In genomic region chr9:64386466-64387211, GRCm38 (mm10) we compare ENCODE assay signal across 9 mouse cellular contexts. TPM values are rescaled to one million over a fixed set of nuclear protein-coding genes. Genes with fewer than 3 reads are reported as not detected.
DNase-seq lines count a peak whose midpoint lies in the region; ATAC-seq lines count a peak whose summit lies in the region.
"Had no signal": no experiment of that assay in that cellular context is flagged by ENCODE, and none has a peak within 500 bp of the region (broad histone marks: within the 10 kb centered on the region; RNA-seq: fewer than 3 reads in every experiment).

No protein-coding gene starts in this region.

- no peak overlapping the region for H3K27ac ChIP-seq in heart, embryonic 16.5 days (ENCODE audit: low read length)
- no peak overlapping the region for H3K27ac ChIP-seq in liver, embryonic 16.5 days (ENCODE audit: low read length)
- H3K27ac ChIP-seq: macrophage had no signal

- H3K9me3 ChIP-seq in heart, embryonic 16.5 days (replicated peaks; ENCODE audit: control insufficient read depth, low read length) = no peaks in the 10 kb centered on the region
- H3K9me3 ChIP-seq in liver, embryonic 16.5 days (replicated peaks; ENCODE audit: control insufficient read depth, low read length) = no peaks in the 10 kb centered on the region

- H3K27me3 ChIP-seq in heart, embryonic 16.5 days (ENCODE audit: control insufficient read depth, insufficient read depth, low read length) = peaks cover 59% of the 10 kb centered on the region
- peaks cover 63% of the 10 kb centered on the region for H3K27me3 ChIP-seq in liver, embryonic 16.5 days (ENCODE audit: control insufficient read depth, insufficient read depth, low read depth, low read length)

- peak overlapping the region; percentile 65 for H3K4me3 ChIP-seq in heart, embryonic 16.5 days (ENCODE audit: low read length)
- no peak overlapping the region; the same call in 1 of the 2 replicates for H3K4me3 ChIP-seq in liver, embryonic 16.5 days (ENCODE audit: low read depth, low read length)

- peak; percentile 16 to 31 for DNase-seq in left cerebral cortex, adult 18-20 months (ENCODE audit: low spot score in 2 of 2)
- no peak for DNase-seq in left cerebral cortex, postnatal 14 days (ENCODE audit: low spot score in 2 of 2)
- DNase-seq in cerebellum, postnatal 10 days = peak; percentile 73 to 81
- DNase-seq in thymus, adult 18-20 months = no peak
- no peak for DNase-seq in adrenal gland, adult 8-10 months
- no peak for DNase-seq in kidney, adult 9 months

- H3K4me2 ChIP-seq in heart, embryonic 16.5 days (ENCODE audit: low read depth, low read length) = peak overlapping the region; percentile 99
- H3K4me2 ChIP-seq in liver, embryonic 16.5 days (ENCODE audit: low read depth, low read length) = peak overlapping the region; percentile 47

- no peak for ATAC-seq in heart, embryonic 16.5 days (replicated peaks; ENCODE audit: extremely low read depth, insufficient read depth, low FRiP score)
- no peak for ATAC-seq in liver, embryonic 16.5 days (ENCODE audit: low read depth)

- intact Hi-C loops in left cerebral cortex, postnatal 14 days (cut with DNase I) = no loop called here

- peaks cover 20% of the 10 kb centered on the region for H3K4me1 ChIP-seq in heart, embryonic 16.5 days (ENCODE audit: control insufficient read depth, insufficient read depth, low read length)
- H3K4me1 ChIP-seq in liver, embryonic 16.5 days (ENCODE audit: control insufficient read depth, low read depth, low read length) = peaks cover 3% of the 10 kb centered on the region

- 2% methylated on average over 45 of the region's 45 CpGs for WGBS in heart, embryonic 16.5 days
- WGBS in liver, embryonic 16.5 days (ENCODE audit: insufficient replicate concordance) = 3% methylated on average over 45 of the region's 45 CpGs

- no peak overlapping the region for H3K9ac ChIP-seq in heart, embryonic 16.5 days (ENCODE audit: low read length)
- no peak overlapping the region for H3K9ac ChIP-seq in liver, embryonic 16.5 days (ENCODE audit: low read depth, low read length)

- no peaks in the 10 kb centered on the region for H3K36me3 ChIP-seq in heart, embryonic 16.5 days (ENCODE audit: control insufficient read depth, insufficient read depth)
- H3K36me3 ChIP-seq in liver, embryonic 16.5 days (ENCODE audit: control insufficient read depth, insufficient read depth) = no peaks in the 10 kb centered on the region

RNA-seq across cellular contexts. Expression of gene Megf11, which starts 1.2 kb away (rescaled TPM):
- total RNA-seq in left cerebral cortex, adult 18-20 months (2021) = 10 to 100 TPM; 10.2 to 11.3 TPM
- 10 to 100 TPM; 13.6 to 14.5 TPM for total RNA-seq in left cerebral cortex, postnatal 14 days (2021)
- polyA plus RNA-seq in heart, embryonic 16.5 days (2015; fragmentation: Nextera tagmentation; extraction: Ambion mirVana) = 0.58 and 0.59 TPM in 2 replicates
- 0.51 and 0.69 TPM in 2 replicates for polyA plus RNA-seq in liver, embryonic 16.5 days (2015; fragmentation: Nextera tagmentation; extraction: Ambion mirVana)
- 1 to 10 TPM in 2 of 4 experiments, under 1 TPM in 2; 0.29 to 2.1 (median 1.2) TPM for total RNA-seq in adrenal gland, adult 8-10 months (2022)
- polyA plus RNA-seq: macrophage had no signal

RNA-seq across cellular contexts. Expression of gene Dis3l, which starts 45.6 kb away (rescaled TPM):
- 10 to 100 TPM; 27.5 to 28.2 TPM for total RNA-seq in left cerebral cortex, adult 18-20 months (2021)
- 10 to 100 TPM; 22.9 to 28.2 TPM for total RNA-seq in left cerebral cortex, postnatal 14 days (2021)
- polyA plus RNA-seq in heart, embryonic 16.5 days (2015; fragmentation: Nextera tagmentation; extraction: Ambion mirVana) = 19.6 and 21.2 TPM in 2 replicates
- 7.6 and 8.0 TPM in 2 replicates for polyA plus RNA-seq in liver, embryonic 16.5 days (2015; fragmentation: Nextera tagmentation; extraction: Ambion mirVana)
- 10 to 100 TPM; 20.4 to 26.2 (median 23.3) TPM for total RNA-seq in adrenal gland, adult 8-10 months (2022)

Comparison
In these comparisons a context has a peak if more than half of its experiments do, and no peak if none do; other contexts are left out.
1. DNase-seq: peak in left cerebral cortex, adult 18-20 months (2 of 2) and cerebellum, postnatal 10 days (2 of 2); none in left cerebral cortex, postnatal 14 days (0 of 2), thymus, adult 18-20 months (0 of 2), adrenal gland, adult 8-10 months (single experiment) and kidney, adult 9 months (single experiment).